9 mouse cellular contexts compared by ENCODE assay signal in the genomic region with DNA sequence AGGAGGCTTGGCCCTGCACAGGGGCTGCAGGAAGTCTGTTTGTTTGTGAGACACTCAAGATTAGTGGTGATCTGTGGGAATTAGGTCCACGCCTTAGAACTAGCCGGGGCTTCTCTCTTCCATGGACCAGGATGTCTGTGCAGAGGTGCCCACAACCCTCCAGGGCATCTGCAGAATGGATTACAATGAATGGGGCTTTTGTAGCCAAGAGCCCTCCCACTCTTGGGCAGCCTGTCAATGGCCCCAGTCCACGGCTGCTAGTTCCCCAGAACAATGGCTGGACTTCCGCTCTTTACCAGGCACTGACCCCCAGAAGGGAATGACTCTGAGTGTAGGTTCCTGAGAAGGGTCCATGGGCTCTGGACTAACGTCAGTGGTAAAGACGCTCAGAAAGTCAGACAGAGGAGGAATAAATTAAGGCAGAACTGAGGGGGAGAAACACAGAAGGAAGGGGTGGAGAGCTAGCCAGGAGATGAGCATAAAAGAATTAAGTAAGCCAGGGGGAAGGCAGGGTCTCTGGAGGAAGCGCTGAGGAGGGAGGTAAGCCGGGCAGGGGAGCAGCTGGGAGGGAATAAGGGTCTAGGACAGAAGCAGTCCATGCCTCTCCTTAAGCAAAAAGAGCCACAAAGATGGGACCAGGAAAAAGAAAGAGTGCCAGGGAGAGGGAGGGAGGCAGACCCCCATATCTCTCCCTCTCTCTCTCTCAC. TPM values are rescaled to one million over a fixed set of nuclear protein-coding genes. Genes with fewer than 3 reads are reported as not detected.
DNase-seq lines count a peak whose midpoint lies in the region; ATAC-seq lines count a peak whose summit lies in the region.
"Had no signal": no experiment of that assay in that cellular context is flagged by ENCODE, and none has a peak within 500 bp of the region (broad histone marks: within the 10 kb centered on the region; RNA-seq: fewer than 3 reads in every experiment).

No protein-coding gene starts in this region.

- no peaks in the 10 kb centered on the region for H3K36me3 ChIP-seq in forebrain, embryonic 15.5 days
- no peaks in the 10 kb centered on the region for H3K36me3 ChIP-seq in limb, embryonic 13.5 days
- no peaks in the 10 kb centered on the region for H3K36me3 ChIP-seq in kidney, embryonic 15.5 days
- H3K36me3 ChIP-seq: liver, embryonic 15.5 days had no signal

- H3K4me3 ChIP-seq in forebrain, embryonic 15.5 days: no peak overlapping the region
- H3K4me3 ChIP-seq in limb, embryonic 13.5 days: no peak overlapping the region
- no peak overlapping the region for H3K4me3 ChIP-seq in kidney, embryonic 15.5 days (replicated peaks)
- H3K4me3 ChIP-seq: liver, embryonic 15.5 days had no signal

- DNase-seq in retina, postnatal 1 day: peak; percentile 69
- DNase-seq in retina, embryonic 14.5 days (ENCODE audit: low spot score): no peak
- DNase-seq in yolk sac, embryonic 10.5 days (ENCODE audit: low spot score): peak; percentile 14
- no peak for DNase-seq in natural killer cell, adult 2 months (ENCODE audit: low spot score in 2 of 2)
- DNase-seq in ovary, postnatal 14 days (ENCODE audit: low spot score): no peak

- 0 out of 2 replicates have a peak, but pooled peaks have one; percentile 41 for ATAC-seq in forebrain, embryonic 15.5 days (replicated peaks)
- ATAC-seq in limb, embryonic 13.5 days (ENCODE audit: low FRiP score, low read depth): no peak
- no peak for ATAC-seq in kidney, embryonic 15.5 days (replicated peaks; ENCODE audit: low FRiP score)

- WGBS in forebrain, embryonic 15.5 days: 3% methylated on average over 8 of the region's 8 CpGs
- WGBS in limb, embryonic 13.5 days: 34% methylated on average over 8 of the region's 8 CpGs
- WGBS in kidney, embryonic 15.5 days: 33% methylated on average over 8 of the region's 8 CpGs

- H3K27me3 ChIP-seq in forebrain, embryonic 15.5 days: no peaks in the 10 kb centered on the region
- no peaks in the 10 kb centered on the region; the same call in 1 of the 2 replicates for H3K27me3 ChIP-seq in limb, embryonic 13.5 days
- peaks cover 18% of the 10 kb centered on the region for H3K27me3 ChIP-seq in kidney, embryonic 15.5 days

- H3K9ac ChIP-seq in forebrain, embryonic 15.5 days (replicated peaks): no peak overlapping the region
- no peak overlapping the region for H3K9ac ChIP-seq in limb, embryonic 13.5 days
- H3K9ac ChIP-seq in kidney, embryonic 15.5 days: no peak overlapping the region
- H3K9ac ChIP-seq: liver, embryonic 15.5 days had no signal

- peak overlapping the region; percentile 12 for H3K27ac ChIP-seq in forebrain, embryonic 15.5 days (replicated peaks)
- no peak overlapping the region for H3K27ac ChIP-seq in limb, embryonic 13.5 days
- H3K27ac ChIP-seq in kidney, embryonic 15.5 days: no peak overlapping the region
- H3K27ac ChIP-seq: liver, embryonic 15.5 days had no signal

- no peaks in the 10 kb centered on the region for H3K9me3 ChIP-seq in forebrain, embryonic 15.5 days
- H3K9me3 ChIP-seq in limb, embryonic 13.5 days: no peaks in the 10 kb centered on the region
- no peaks in the 10 kb centered on the region for H3K9me3 ChIP-seq in kidney, embryonic 15.5 days (replicated peaks)
- H3K9me3 ChIP-seq: liver, embryonic 15.5 days had no signal

- H3K4me1 ChIP-seq in forebrain, embryonic 15.5 days: peaks cover 27% of the 10 kb centered on the region
- peaks cover 52% of the 10 kb centered on the region for H3K4me1 ChIP-seq in limb, embryonic 13.5 days
- H3K4me1 ChIP-seq in kidney, embryonic 15.5 days: peaks cover 32% of the 10 kb centered on the region

- H3K4me2 ChIP-seq in forebrain, embryonic 15.5 days (replicated peaks): no peak overlapping the region
- 0 out of 2 replicates have a peak overlapping the region, but pooled peaks have one; percentile 3 for H3K4me2 ChIP-seq in limb, embryonic 13.5 days (replicated peaks)
- no peak overlapping the region for H3K4me2 ChIP-seq in kidney, embryonic 15.5 days
- H3K4me2 ChIP-seq: liver, embryonic 15.5 days had no signal

RNA-seq across cellular contexts. Expression of a gene that starts 24.4 kb away (rescaled TPM):
- polyA plus RNA-seq in forebrain, embryonic 15.5 days (2015; fragmentation: Nextera tagmentation; extraction: Ambion mirVana): 31.4 and 36.6 TPM in 2 replicates
- polyA plus RNA-seq in limb, embryonic 13.5 days (2015; fragmentation: Nextera tagmentation; extraction: Ambion mirVana): 11.7 and 14.3 TPM in 2 replicates
- 14.1 and 15.5 TPM in 2 replicates for polyA plus RNA-seq in kidney, embryonic 15.5 days (2015; fragmentation: Nextera tagmentation; extraction: Ambion mirVana)

Comparison
In these comparisons a context has a peak if more than half of its experiments do, and no peak if none do; other contexts are left out.
1. DNase-seq: peak in retina, postnatal 1 day (single experiment) and yolk sac, embryonic 10.5 days (single experiment); none in retina, embryonic 14.5 days (single experiment), natural killer cell, adult 2 months (0 of 2) and ovary, postnatal 14 days (single experiment).